ENCODE assay signal across 8 mouse cellular contexts in the genomic region with DNA sequence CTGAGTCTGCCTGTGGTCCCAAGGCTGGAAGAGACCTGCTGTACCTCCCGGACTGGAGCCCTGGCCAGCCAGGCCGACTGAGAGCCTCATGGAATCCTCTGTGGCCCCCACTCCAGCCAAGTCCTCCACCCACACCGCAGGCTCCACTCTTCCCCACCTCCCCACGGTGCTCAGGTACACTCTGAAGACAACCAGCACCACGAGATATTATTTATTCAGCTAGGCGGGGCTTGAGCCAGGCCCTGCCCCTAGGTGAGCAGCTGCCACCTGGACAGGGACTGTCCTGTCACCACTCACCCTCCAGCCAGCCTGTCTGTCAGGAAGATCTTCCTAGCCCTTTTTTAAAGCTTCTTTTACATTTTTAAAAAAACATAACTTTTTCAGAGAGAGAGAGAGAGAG. TPM values are rescaled to one million over a fixed set of nuclear protein-coding genes. Genes with fewer than 3 reads are reported as not detected.
DNase-seq lines count a peak whose midpoint lies in the region; ATAC-seq and TF ChIP-seq lines count a peak whose summit lies in the region.

No protein-coding gene starts in this region.

- no peaks in the 10 kb centered on the region for H3K9me3 ChIP-seq in heart, embryonic 13.5 days
- no peaks in the 10 kb centered on the region for H3K9me3 ChIP-seq in ES-E14 (ENCODE audit: control insufficient read depth, insufficient read depth, low read depth, low read length)
- H3K9me3 ChIP-seq in forebrain, embryonic 16.5 days (ENCODE audit: control insufficient read depth, low read length) = peaks cover 2% of the 10 kb centered on the region; the same call in 1 of the 2 replicates
- H3K9me3 ChIP-seq in liver, embryonic 14.5 days (ENCODE audit: control insufficient read depth, low read length) = no peaks in the 10 kb centered on the region

- no peak for TF ChIP-seq CTCF in liver, embryonic 14.5 days (IDR thresholded peaks at IDR 0.05; ENCODE audit: low read depth)

- intact Hi-C loops in heart, postnatal 10 days (cut with DNase I) = loop anchor here (5.0 kb wide), 1 partner anchor 59 kb away; no protein-coding TSS in a partner anchor

- no peak overlapping the region for H3K27ac ChIP-seq in heart, embryonic 13.5 days (replicated peaks)
- H3K27ac ChIP-seq in ES-E14 (ENCODE audit: insufficient read depth, low read depth, low read length, poor library complexity, severe bottlenecking) = no peak overlapping the region
- no peak overlapping the region for H3K27ac ChIP-seq in forebrain, embryonic 16.5 days (ENCODE audit: low read length)
- no peak overlapping the region for H3K27ac ChIP-seq in liver, embryonic 14.5 days

- no peak for DNase-seq in heart, postnatal 10 days
- no peak for DNase-seq in ES-E14 (ENCODE audit: low read depth, low spot score)
- DNase-seq in liver, embryonic 14.5 days (ENCODE audit: low read depth in 3 of 3, low spot score in 3 of 3) = no peak
- DNase-seq in embryo, embryonic 11 days = no peak
- DNase-seq in gastrocnemius, adult 8-10 months (ENCODE audit: low spot score in 2 of 2) = no peak
- no peak for DNase-seq in right cerebral cortex, adult 18-20 months

- H3K27me3 ChIP-seq in heart, embryonic 13.5 days (replicated peaks) = no peaks in the 10 kb centered on the region
- no peaks in the 10 kb centered on the region for H3K27me3 ChIP-seq in forebrain, embryonic 16.5 days (replicated peaks; ENCODE audit: control insufficient read depth, insufficient read depth, low read length)
- no peaks in the 10 kb centered on the region for H3K27me3 ChIP-seq in liver, embryonic 14.5 days (ENCODE audit: control insufficient read depth, insufficient read depth, low read length)

- ATAC-seq in heart, embryonic 13.5 days (ENCODE audit: extremely low read depth, insufficient number of reproducible peaks, low FRiP score, low TSS enrichment) = no peak
- ATAC-seq in forebrain, embryonic 16.5 days = no peak
- peak; percentile 34; the same call in 1 of the 2 replicates for ATAC-seq in liver, embryonic 14.5 days (ENCODE audit: insufficient read depth)

- peak overlapping the region; percentile 88 for H3K9ac ChIP-seq in heart, embryonic 13.5 days
- peak overlapping the region; percentile 70 for H3K9ac ChIP-seq in ES-E14 (ENCODE audit: insufficient read depth, low read depth, low read length, poor library complexity, severe bottlenecking)
- H3K9ac ChIP-seq in forebrain, embryonic 16.5 days (replicated peaks; ENCODE audit: low read depth, low read length) = no peak overlapping the region
- H3K9ac ChIP-seq in liver, embryonic 14.5 days (replicated peaks) = peak overlapping the region; percentile 77

- H3K36me3 ChIP-seq in heart, embryonic 13.5 days = peaks cover 25% of the 10 kb centered on the region
- no peaks in the 10 kb centered on the region for H3K36me3 ChIP-seq in ES-E14 (ENCODE audit: control insufficient read depth, insufficient read depth, low read length, poor library complexity, severe bottlenecking)
- H3K36me3 ChIP-seq in forebrain, embryonic 16.5 days (ENCODE audit: control insufficient read depth, insufficient read depth) = no peaks in the 10 kb centered on the region
- H3K36me3 ChIP-seq in liver, embryonic 14.5 days (replicated peaks; ENCODE audit: control insufficient read depth, insufficient read depth, low read depth) = peaks cover 4% of the 10 kb centered on the region

- no peak for TF ChIP-seq EP300 in liver, embryonic 14.5 days (IDR thresholded peaks at IDR 0.05; ENCODE audit: low read depth)

- peak overlapping the region; percentile 94 for H3K4me3 ChIP-seq in heart, embryonic 13.5 days
- H3K4me3 ChIP-seq in ES-E14 (ENCODE audit: insufficient read depth in 1 of 2, low read depth in 1 of 2, low read length in 2 of 2, poor library complexity in 1 of 2, severe bottlenecking in 1 of 2) = peak overlapping the region; percentile 48 to 92
- no peak overlapping the region for H3K4me3 ChIP-seq in forebrain, embryonic 16.5 days (replicated peaks; ENCODE audit: low read length)
- H3K4me3 ChIP-seq in liver, embryonic 14.5 days (ENCODE audit: insufficient read depth in 1 of 2, low read depth in 2 of 2, low read length in 2 of 2) = peak overlapping the region; percentile 68 to 79

- H3K4me2 ChIP-seq in heart, embryonic 13.5 days = peak overlapping the region; percentile 87
- H3K4me2 ChIP-seq in forebrain, embryonic 16.5 days (ENCODE audit: low read length) = peak overlapping the region; percentile 40
- H3K4me2 ChIP-seq in liver, embryonic 14.5 days (ENCODE audit: low read depth) = peak overlapping the region; percentile 73

- peaks cover 15% of the 10 kb centered on the region for H3K4me1 ChIP-seq in heart, embryonic 13.5 days
- peaks cover 0 to 4% of the 10 kb centered on the region in 2 experiments; a peak in 1 of 4 replicates for H3K4me1 ChIP-seq in ES-E14 (ENCODE audit: control insufficient read depth in 2 of 2, insufficient read depth in 2 of 2, low read length in 2 of 2, poor library complexity in 1 of 2)
- H3K4me1 ChIP-seq in forebrain, embryonic 16.5 days (replicated peaks; ENCODE audit: control insufficient read depth, insufficient read depth, low read length) = peaks cover 13% of the 10 kb centered on the region
- H3K4me1 ChIP-seq in liver, embryonic 14.5 days (replicated peaks; ENCODE audit: control insufficient read depth in 2 of 2, insufficient read depth in 2 of 2, low read length in 1 of 2) = peaks cover 0 to 2% of the 10 kb centered on the region in 2 experiments; a peak in 3 of 4 replicates

- in situ Hi-C loops in ES-E14 (cut with MboI; ENCODE audit: low sequenced_read_pairs in 2 of 2, unreplicated experiment in 2 of 2) = no loop called here

- 65% methylated on average over 6 of the region's 6 CpGs for WGBS in heart, embryonic 13.5 days
- 89% methylated on average over 6 of the region's 6 CpGs for WGBS in forebrain, embryonic 16.5 days
- WGBS in liver, embryonic 14.5 days (ENCODE audit: insufficient replicate concordance) = 43% methylated on average over 6 of the region's 6 CpGs

TF ChIP-seq in ES-E14, 5 proteins besides CTCF, POLR2A, EP300 and RAD21:
- TF ChIP-seq ZC3H11A (IDR thresholded peaks at IDR 0.05; ENCODE audit: borderline replicate concordance, low read depth, low read length) = no peak
- no peak for TF ChIP-seq ZNF384 (IDR thresholded peaks at IDR 0.05; ENCODE audit: low read depth, low read length)
TF ChIP-seq in ES-E14: peak in this region for 0.

RNA-seq across cellular contexts. Expression of a gene that starts 1.1 kb away (rescaled TPM):
- 45.3 and 47.5 TPM in 2 replicates for polyA plus RNA-seq in heart, embryonic 13.5 days (2015; fragmentation: Nextera tagmentation; extraction: Ambion mirVana)
- total RNA-seq in heart, postnatal 10 days (2021) = 1 to 10 TPM; 5.6 to 6.1 TPM
- total RNA-seq in ES-E14 (2012; rRNA removed) = 31.0 and 40.2 TPM in 2 replicates
- polyA plus RNA-seq in forebrain, embryonic 16.5 days (2015; fragmentation: Nextera tagmentation; extraction: Ambion mirVana) = 25.4 and 26.0 TPM in 2 replicates
- 9.5 and 19.1 TPM in 2 replicates for polyA plus RNA-seq in liver, embryonic 14.5 days (2012; rRNA removed)
- 40.2 and 40.4 TPM in 2 replicates for polyA plus RNA-seq in liver, embryonic 14.5 days (2014; fragmentation: Nextera tagmentation; extraction: Ambion mirVana)
- under 1 TPM in 3 of 4 experiments, not detected in 1; 0.21 to 0.40 (median 0.24) TPM for total RNA-seq in gastrocnemius, adult 8-10 months (2022)

Comparison
In these comparisons a context has a peak if more than half of its experiments do, and no peak if none do; other contexts are left out.
1. RNA of a gene that starts 1.1 kb away (total RNA-seq): 31.0 to 40.2 TPM in ES-E14 and 5.6 to 6.1 TPM in heart, postnatal 10 days; 0.21 to 0.40 TPM in gastrocnemius, adult 8-10 months; every median in the first group is over 4 times any median in the second.
2. Peak in every context shown above with its lines, with median percentiles within 50 percentile points of each other: H3K4me2 ChIP-seq.